Mouse (Mus musculus): Measurements from ENCODE around the gene Phlda1. TPM values are rescaled to one million over a fixed set of nuclear protein-coding genes. Genes with fewer than 3 reads are reported as not detected.

The Phlda1 gene
- polyA plus RNA-seq, 1 experiment = 12.6 TPM

DNA sequence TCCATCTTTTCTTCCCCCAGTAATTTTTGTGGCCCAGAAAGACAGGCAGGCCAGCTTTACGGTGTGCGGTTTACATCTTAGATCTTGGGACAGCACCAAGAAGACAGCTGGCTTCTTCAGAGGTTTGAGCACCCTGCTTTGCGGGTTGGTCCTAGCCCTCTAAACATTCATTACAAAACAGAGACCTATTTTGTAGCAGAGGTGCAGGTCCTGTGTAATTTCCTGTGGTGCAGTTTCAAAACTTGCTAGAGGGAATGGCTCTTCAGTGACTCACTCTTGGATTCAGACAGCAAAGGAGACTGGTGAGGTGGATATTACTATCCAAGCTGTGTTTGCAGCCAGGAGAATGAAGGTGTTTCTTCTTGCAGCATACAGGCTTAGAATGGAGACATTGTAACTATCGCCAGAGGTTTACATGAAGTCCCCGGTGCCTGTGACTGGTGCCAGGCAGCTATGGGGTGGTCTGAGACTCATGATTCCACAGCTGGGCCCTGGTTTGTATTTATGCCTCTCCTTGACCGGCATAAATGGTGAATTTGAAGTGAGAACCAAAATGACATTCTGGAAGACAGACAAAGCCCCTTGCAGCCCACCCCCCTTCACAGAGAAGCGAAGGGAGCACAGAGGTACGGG lies 10.8 kb downstream of the Phlda1 start:
- H3K27ac ChIP-seq (ENCODE audit: insufficient read depth, low read length) = no peak overlapping the region

DNA sequence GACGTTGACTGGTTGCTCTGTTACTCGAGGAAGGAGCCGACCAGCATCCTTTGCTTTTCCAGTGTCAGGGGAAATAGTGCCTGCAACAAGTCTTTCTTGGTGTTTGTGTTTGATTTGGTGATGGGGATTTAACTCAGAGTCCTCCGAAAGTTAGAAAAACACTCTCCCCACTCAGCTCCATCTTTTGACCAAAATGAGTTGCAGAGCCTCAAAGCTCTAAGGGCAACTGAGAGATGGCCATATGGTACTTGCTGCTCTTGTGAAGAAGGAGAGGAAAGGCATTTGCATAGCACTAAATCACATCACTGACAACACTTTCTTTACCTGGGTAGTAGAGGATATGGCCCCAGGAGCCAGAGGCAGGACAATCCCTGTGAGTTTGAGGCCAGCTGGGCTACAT lies 12.3 kb downstream of the Phlda1 start:
- H3K4me1 ChIP-seq (ENCODE audit: control insufficient read depth, insufficient read depth, low read length) = no peaks in the 10 kb centered on the region
- H3K4me3 ChIP-seq (ENCODE audit: low read depth, low read length) = no peak overlapping the region
- H3K9me3 ChIP-seq (replicated peaks; ENCODE audit: control insufficient read depth, insufficient read depth, low read length, poor library complexity, severe bottlenecking) = no peaks in the 10 kb centered on the region
- H3K36me3 ChIP-seq (ENCODE audit: control insufficient read depth, insufficient read depth, low read length, poor library complexity, severe bottlenecking) = no peaks in the 10 kb centered on the region
- TF ChIP-seq EP300 (IDR thresholded peaks at IDR 0.05; ENCODE audit: insufficient read depth, low read depth, low read length) = no peak
- TF ChIP-seq POLR2A (IDR thresholded peaks at IDR 0.05; ENCODE audit: insufficient read depth, low read length) = no peak
- TF ChIP-seq CTCF (IDR thresholded peaks at IDR 0.05; ENCODE audit: low read depth, low read length) = no peak
- H3K27me3 ChIP-seq (ENCODE audit: control insufficient read depth, insufficient read depth, low read length, poor library complexity, severe bottlenecking) = no peaks in the 10 kb centered on the region
- no peak overlapping the region for H3K9ac ChIP-seq (ENCODE audit: low read depth, poor library complexity, severe bottlenecking)
- H3K27ac ChIP-seq (ENCODE audit: insufficient read depth, low read length) = no peak overlapping the region

More for the DNA sequence above, 10.8 kb downstream of the Phlda1 start:
- no peaks in the 10 kb centered on the region for H3K9me3 ChIP-seq (replicated peaks; ENCODE audit: control insufficient read depth, insufficient read depth, low read length, poor library complexity, severe bottlenecking)
- H3K36me3 ChIP-seq (ENCODE audit: control insufficient read depth, insufficient read depth, low read length, poor library complexity, severe bottlenecking) = no peaks in the 10 kb centered on the region
- H3K9ac ChIP-seq (ENCODE audit: low read depth, poor library complexity, severe bottlenecking) = no peak overlapping the region
- no peaks in the 10 kb centered on the region for H3K4me1 ChIP-seq (ENCODE audit: control insufficient read depth, insufficient read depth, low read length)
- no peaks in the 10 kb centered on the region for H3K27me3 ChIP-seq (ENCODE audit: control insufficient read depth, insufficient read depth, low read length, poor library complexity, severe bottlenecking)
- TF ChIP-seq EP300 (IDR thresholded peaks at IDR 0.05; ENCODE audit: insufficient read depth, low read depth, low read length) = no peak
- TF ChIP-seq CTCF (IDR thresholded peaks at IDR 0.05; ENCODE audit: low read depth, low read length) = no peak
- TF ChIP-seq POLR2A (IDR thresholded peaks at IDR 0.05; ENCODE audit: insufficient read depth, low read length) = no peak
- no peak overlapping the region for H3K4me3 ChIP-seq (ENCODE audit: low read depth, low read length)

DNA sequence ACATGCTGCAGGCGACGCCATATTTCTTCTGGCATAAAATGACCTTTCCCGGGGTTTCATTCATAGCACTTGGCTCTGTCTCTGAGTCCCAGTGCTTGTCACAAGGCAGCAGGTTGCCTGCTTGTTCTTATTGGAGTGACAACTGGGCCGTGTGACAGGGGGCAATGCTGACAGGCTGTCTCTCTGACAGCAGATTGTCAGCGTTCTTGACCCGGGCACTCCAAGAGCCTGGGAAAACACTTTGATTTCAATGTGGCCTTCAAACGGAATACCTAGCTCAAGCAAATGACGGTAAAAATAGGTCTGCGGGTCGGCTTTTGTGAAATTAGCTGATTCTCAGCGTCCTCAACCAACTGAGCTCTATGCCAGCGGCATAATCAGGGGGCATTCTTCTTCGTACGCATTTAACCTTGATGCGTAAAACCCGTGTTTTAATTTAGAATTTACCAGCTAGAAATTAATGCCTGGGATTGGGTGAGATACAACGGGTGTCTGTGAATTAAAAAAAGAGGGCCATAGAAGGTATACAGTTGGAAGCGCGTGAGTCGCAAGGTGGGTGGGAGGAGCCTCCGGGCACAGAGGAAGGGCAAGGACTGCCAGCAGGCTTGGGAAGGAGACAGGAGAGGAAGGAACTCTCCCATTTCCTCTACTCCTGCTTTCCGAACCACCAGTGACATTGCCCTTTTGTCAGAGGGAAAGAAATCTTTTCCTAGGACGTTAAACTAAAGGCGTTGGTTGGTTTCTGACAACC lies 13.7 kb downstream of the Phlda1 start:
- H3K27ac ChIP-seq (ENCODE audit: insufficient read depth, low read length) = no peak overlapping the region
- no peak overlapping the region for H3K4me3 ChIP-seq (ENCODE audit: low read depth, low read length)
- H3K4me1 ChIP-seq (ENCODE audit: control insufficient read depth, insufficient read depth, low read length) = peaks cover 2% of the 10 kb centered on the region
- H3K36me3 ChIP-seq (ENCODE audit: control insufficient read depth, insufficient read depth, low read length, poor library complexity, severe bottlenecking) = no peaks in the 10 kb centered on the region
- H3K9me3 ChIP-seq (replicated peaks; ENCODE audit: control insufficient read depth, insufficient read depth, low read length, poor library complexity, severe bottlenecking) = no peaks in the 10 kb centered on the region
- TF ChIP-seq EP300 (IDR thresholded peaks at IDR 0.05; ENCODE audit: insufficient read depth, low read depth, low read length) = no peak
- TF ChIP-seq POLR2A (IDR thresholded peaks at IDR 0.05; ENCODE audit: insufficient read depth, low read length) = no peak
- no peak for TF ChIP-seq CTCF (IDR thresholded peaks at IDR 0.05; ENCODE audit: low read depth, low read length)
- no peaks in the 10 kb centered on the region for H3K27me3 ChIP-seq (ENCODE audit: control insufficient read depth, insufficient read depth, low read length, poor library complexity, severe bottlenecking)
- H3K9ac ChIP-seq (ENCODE audit: low read depth, poor library complexity, severe bottlenecking) = no peak overlapping the region

DNA sequence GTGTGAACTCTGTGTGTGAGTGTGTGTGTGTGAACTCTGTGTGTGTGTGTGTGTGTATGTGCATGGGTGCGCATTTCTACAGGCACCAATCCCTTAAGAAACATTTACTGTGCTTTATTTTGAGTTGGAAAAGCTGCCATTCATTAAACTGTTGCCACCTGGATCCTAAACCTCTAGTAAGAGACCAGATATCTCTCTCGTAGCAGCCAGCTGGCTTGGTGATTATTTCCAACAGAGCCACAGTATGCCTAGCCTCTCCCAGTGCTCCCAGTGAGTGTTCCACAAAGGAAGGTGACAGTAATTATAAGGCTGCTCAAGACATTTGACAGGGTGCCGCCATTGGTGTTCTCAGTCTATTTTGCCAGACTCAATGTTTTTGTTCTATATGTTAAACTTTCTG lies 14.5 kb downstream of the Phlda1 start:
- no peaks in the 10 kb centered on the region for H3K36me3 ChIP-seq (ENCODE audit: control insufficient read depth, insufficient read depth, low read length, poor library complexity, severe bottlenecking)
- TF ChIP-seq CTCF (IDR thresholded peaks at IDR 0.05; ENCODE audit: low read depth, low read length) = no peak
- no peak for TF ChIP-seq POLR2A (IDR thresholded peaks at IDR 0.05; ENCODE audit: insufficient read depth, low read length)
- TF ChIP-seq EP300 (IDR thresholded peaks at IDR 0.05; ENCODE audit: insufficient read depth, low read depth, low read length) = no peak
- no peak overlapping the region for H3K4me3 ChIP-seq (ENCODE audit: low read depth, low read length)
- H3K9ac ChIP-seq (ENCODE audit: low read depth, poor library complexity, severe bottlenecking) = no peak overlapping the region
- no peaks in the 10 kb centered on the region for H3K9me3 ChIP-seq (replicated peaks; ENCODE audit: control insufficient read depth, insufficient read depth, low read length, poor library complexity, severe bottlenecking)
- H3K27me3 ChIP-seq (ENCODE audit: control insufficient read depth, insufficient read depth, low read length, poor library complexity, severe bottlenecking) = no peaks in the 10 kb centered on the region
- H3K4me1 ChIP-seq (ENCODE audit: control insufficient read depth, insufficient read depth, low read length) = peaks cover 2% of the 10 kb centered on the region
- no peak overlapping the region for H3K27ac ChIP-seq (ENCODE audit: insufficient read depth, low read length)

DNA sequence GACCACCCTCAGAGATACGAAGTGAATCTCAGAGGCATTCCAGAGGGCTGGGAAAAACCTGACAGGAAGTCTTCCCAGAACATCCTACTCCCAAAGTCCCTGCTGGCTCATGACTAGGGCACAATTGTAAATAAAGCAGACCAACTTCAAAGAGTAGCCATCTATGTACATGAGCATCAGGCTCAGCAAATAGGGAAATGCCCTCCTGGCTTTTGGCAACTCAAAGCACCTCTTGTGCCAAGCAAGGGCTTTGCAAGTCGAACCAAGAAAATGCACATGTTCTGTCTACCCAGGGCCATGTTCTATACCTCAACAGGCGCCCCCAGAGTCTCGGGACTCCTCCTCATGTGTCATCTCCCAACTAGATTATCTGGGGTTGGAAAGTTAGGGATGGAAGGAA lies 15.6 kb downstream of the Phlda1 start:
- Histone ChIP-seq H3K4me3 (ENCODE audit: low read depth, low read length) (no peak overlapping the region), H3K36me3 (ENCODE audit: control insufficient read depth, insufficient read depth, low read length, poor library complexity, severe bottlenecking) (no peaks in the 10 kb centered on the region), H3K9ac (ENCODE audit: low read depth, poor library complexity, severe bottlenecking) (no peak overlapping the region), H3K4me1 (ENCODE audit: control insufficient read depth, insufficient read depth, low read length) (peaks cover 2% of the 10 kb centered on the region), H3K9me3 (replicated peaks; ENCODE audit: control insufficient read depth, insufficient read depth, low read length, poor library complexity, severe bottlenecking) (no peaks in the 10 kb centered on the region), H3K27me3 (ENCODE audit: control insufficient read depth, insufficient read depth, low read length, poor library complexity, severe bottlenecking) (no peaks in the 10 kb centered on the region), H3K27ac (ENCODE audit: insufficient read depth, low read length) (no peak overlapping the region)
- TF ChIP-seq POLR2A (IDR thresholded peaks at IDR 0.05; ENCODE audit: insufficient read depth, low read length) (no peak), EP300 (IDR thresholded peaks at IDR 0.05; ENCODE audit: insufficient read depth, low read depth, low read length) (no peak), CTCF (IDR thresholded peaks at IDR 0.05; ENCODE audit: low read depth, low read length) (no peak)

DNA sequence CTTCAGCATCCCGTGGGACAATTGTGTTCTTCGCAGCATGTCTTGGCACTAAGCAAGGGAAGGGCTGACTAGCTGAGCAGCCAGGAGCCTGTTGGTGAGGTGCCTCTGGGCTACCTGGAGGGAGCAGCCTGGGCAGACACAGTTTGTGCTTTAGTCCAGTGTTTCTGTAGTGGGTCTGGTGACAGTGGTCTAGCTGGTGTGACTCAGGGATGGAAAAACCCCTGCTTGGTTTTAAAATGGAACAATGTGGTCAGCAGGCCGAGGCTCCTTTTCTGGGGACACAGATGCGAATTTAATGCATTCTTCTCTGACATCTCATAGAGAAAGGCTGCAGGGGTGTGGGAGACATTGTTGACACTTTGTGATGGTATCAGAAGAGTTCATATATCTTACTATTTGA lies 16.1 kb downstream of the Phlda1 start:
- H3K4me1 ChIP-seq (ENCODE audit: control insufficient read depth, insufficient read depth, low read length) = peaks cover 2% of the 10 kb centered on the region
- H3K9me3 ChIP-seq (replicated peaks; ENCODE audit: control insufficient read depth, insufficient read depth, low read length, poor library complexity, severe bottlenecking) = no peaks in the 10 kb centered on the region
- H3K9ac ChIP-seq (ENCODE audit: low read depth, poor library complexity, severe bottlenecking) = no peak overlapping the region
- no peaks in the 10 kb centered on the region for H3K27me3 ChIP-seq (ENCODE audit: control insufficient read depth, insufficient read depth, low read length, poor library complexity, severe bottlenecking)
- no peak overlapping the region for H3K4me3 ChIP-seq (ENCODE audit: low read depth, low read length)
- H3K27ac ChIP-seq (ENCODE audit: insufficient read depth, low read length) = no peak overlapping the region
- no peaks in the 10 kb centered on the region for H3K36me3 ChIP-seq (ENCODE audit: control insufficient read depth, insufficient read depth, low read length, poor library complexity, severe bottlenecking)
- TF ChIP-seq CTCF (IDR thresholded peaks at IDR 0.05; ENCODE audit: low read depth, low read length) (no peak), POLR2A (IDR thresholded peaks at IDR 0.05; ENCODE audit: insufficient read depth, low read length) (no peak), EP300 (IDR thresholded peaks at IDR 0.05; ENCODE audit: insufficient read depth, low read depth, low read length) (no peak)
